Mouse (Mus musculus) layer of hippocampus, adult 11-12 months (tissue): ENCODE results near the gene Pfn2.
"Not testable (repeated sequence)": the region's sequence is repeated elsewhere in the genome, so short reads cannot be mapped to it uniquely, and the experiment has no call there.

Source experiments
- DNase-seq: peaks from one replicate; pipeline ENCODE4 v3.0.0; 2022; ENCODE audit warnings: low spot score

Pfn2 gene

GRCm38 (mm10) chr3:57847760-57848185, at the start of gene Pfn2:
Pfn2 (minus strand) TSS chr3:57848079.
- peak; percentile 76 for DNase-seq

GRCm38 (mm10) chr3:57882945-57883344, 35.1 kb upstream of the Pfn2 start:
- DNase-seq: peak; percentile 13

GRCm38 (mm10) chr3:57846912-57847759, 743 bp downstream of the Pfn2 start:
- DNase-seq: peak; percentile 63

- DNase-seq: no peak
Measured at GRCm38 (mm10) chr3:57846662-57846911, 1.3 kb downstream of the Pfn2 start.

GRCm38 (mm10) chr3:57845786-57846661, 1.9 kb downstream of the Pfn2 start:
- DNase-seq: peak; percentile 44

GRCm38 (mm10) chr3:57843775-57844174, 4.1 kb downstream of the Pfn2 start:
- DNase-seq: no peak

GRCm38 (mm10) chr3:57836911-57837310, 11.0 kb downstream of the Pfn2 start:
- no peak for DNase-seq

GRCm38 (mm10) chr3:57833585-57833984, 14.3 kb downstream of the Pfn2 start:
- DNase-seq: no peak

- peak; percentile 50 for DNase-seq
Measured at GRCm38 (mm10) chr3:57825866-57826265, 22.0 kb downstream of the Pfn2 start.

GRCm38 (mm10) chr3:57815447-57815846, 32.4 kb downstream of the Pfn2 start:
- DNase-seq: no peak

- not testable (repeated sequence) for DNase-seq
Measured at GRCm38 (mm10) chr3:57795071-57795470, 52.8 kb downstream of the Pfn2 start.
